Mouse (Mus musculus) hindbrain, embryonic 14.5 days (tissue): ENCODE measurements around the gene Dram1. TPM values are rescaled to one million over a fixed set of nuclear protein-coding genes. Genes with fewer than 3 reads are reported as not detected.

ENCODE experiments used
- ATAC-seq: fragments of 200-750 bp; cut with Nextera tagmentation; 2 replicates; pipeline ENCODE4 v1.8.0; 2017; ENCODE audit warnings: moderate number of reproducible peaks, mild to moderate bottlenecking, moderate TSS enrichment, moderate library complexity; ENCODE audit not compliant: low FRiP score
- DNase-seq: peaks from one replicate; pipeline ENCODE4 v3.0.0-alpha.2; 2015; ENCODE audit warnings: low spot score
- H3K27ac ChIP-seq: fragments of 300-500 bp; sonication (generic); 2 replicates; pipeline ENCODE4 v1.5.1; 2014; ENCODE audit warnings: mild to moderate bottlenecking, moderate library complexity
- H3K27me3 ChIP-seq: fragments of 300-500 bp; sonication (generic); 2 replicates; pipeline ENCODE4 v1.6.1; 2014; ENCODE audit warnings: mild to moderate bottlenecking, low read length, mixed read lengths; ENCODE audit not compliant: control insufficient read depth, insufficient read depth
- H3K36me3 ChIP-seq: fragments of 300-500 bp; sonication (generic); replicated peaks from 2 replicates; pipeline ENCODE4 v1.6.1; 2014; ENCODE audit not compliant: control insufficient read depth, insufficient read depth
- H3K4me1 ChIP-seq: fragments of 300-500 bp; sonication (generic); replicated peaks from 2 replicates; pipeline ENCODE4 v1.6.1; 2014; ENCODE audit warnings: antibody characterized with exemption, low read length, mixed read lengths; ENCODE audit not compliant: control insufficient read depth, insufficient read depth
- H3K4me2 ChIP-seq: fragments of 300-500 bp; sonication (generic); replicated peaks from 2 replicates; pipeline ENCODE4 v1.6.1; 2014; ENCODE audit warnings: mild to moderate bottlenecking, moderate library complexity
- H3K4me3 ChIP-seq: fragments of 300-500 bp; sonication (generic); replicated peaks from 2 replicates; pipeline ENCODE4 v1.5.1; 2014; ENCODE audit warnings: mild to moderate bottlenecking, low read length
- H3K9ac ChIP-seq: fragments of 300-500 bp; sonication (generic); 2 replicates; pipeline ENCODE4 v1.6.1; 2014
- H3K9me3 ChIP-seq: fragments of 300-500 bp; sonication (generic); 2 replicates; pipeline ENCODE4 v1.6.1; 2016; ENCODE audit warnings: low read length; ENCODE audit not compliant: control insufficient read depth
- WGBS: fragments of 180-500 bp; shearing (Covaris S2); extraction: QIAGEN DNeasy Blood & Tissue Kit; methylation state at CpG from one replicate; pipeline ENCODE4 v1.1.7; 2014; 5-methylcytosine and 5-hydroxymethylcytosine counted together
- polyA plus RNA-seq: library from polyadenylated mRNA; unstranded; fragments of >200 nt; fragmentation: Nextera tagmentation; extraction: Ambion mirVana; gene quantifications from 2 replicates; pipeline ENCODE4 v1.2.1, GENCODE M21; 2014

The Dram1 gene
- polyA plus RNA-seq, 1 experiment from 2014 or later, result 0.82 TPM

- Histone ChIP-seq H3K36me3 (no peaks in the 10 kb centered on the region), H3K4me3 (no peak overlapping the region)
- 80% methylated on average over 12 of the region's 12 CpGs for WGBS
These were observed 32.2 kb downstream of the Dram1 start for GRCm38 (mm10) chr10:88346454-88347245.

GRCm38 (mm10) chr10:88345899-88346401 lies 32.9 kb downstream of the Dram1 start:
- Histone ChIP-seq H3K4me3 (no peak overlapping the region), H3K9me3 (no peaks in the 10 kb centered on the region), H3K27ac (no peak overlapping the region), H3K9ac (no peak overlapping the region), H3K4me2 (no peak overlapping the region), H3K27me3 (no peaks in the 10 kb centered on the region), H3K36me3 (no peaks in the 10 kb centered on the region), H3K4me1 (no peaks in the 10 kb centered on the region)
- DNase-seq, result no peak
- WGBS, result 68% methylated on average over 11 of the region's 11 CpGs
- ATAC-seq, result no peak

More at GRCm38 (mm10) chr10:88346454-88347245, 32.2 kb downstream of the Dram1 start:
- no peak for DNase-seq
- Histone ChIP-seq H3K9me3 (no peaks in the 10 kb centered on the region), H3K27ac (no peak overlapping the region), H3K4me1 (no peaks in the 10 kb centered on the region), H3K4me2 (no peak overlapping the region), H3K9ac (no peak overlapping the region), H3K27me3 (no peaks in the 10 kb centered on the region)
- ATAC-seq, result no peak

- Histone ChIP-seq H3K9ac (no peak overlapping the region), H3K4me1 (no peaks in the 10 kb centered on the region), H3K36me3 (no peaks in the 10 kb centered on the region), H3K4me2 (no peak overlapping the region), H3K27me3 (no peaks in the 10 kb centered on the region), H3K27ac (no peak overlapping the region), H3K9me3 (no peaks in the 10 kb centered on the region), H3K4me3 (no peak overlapping the region)
- ATAC-seq (no peak), DNase-seq (no peak)
- 89% methylated on average over 6 of the region's 6 CpGs for WGBS
These were observed 37.5 kb downstream of the Dram1 start for GRCm38 (mm10) chr10:88341368-88341767.

- DNase-seq (no peak), ATAC-seq (no peak)
- Histone ChIP-seq H3K27me3 (no peaks in the 10 kb centered on the region), H3K9ac (no peak overlapping the region), H3K9me3 (no peaks in the 10 kb centered on the region), H3K4me2 (no peak overlapping the region), H3K36me3 (no peaks in the 10 kb centered on the region), H3K4me3 (no peak overlapping the region), H3K4me1 (no peaks in the 10 kb centered on the region), H3K27ac (no peak overlapping the region)
- 92% methylated on average over 9 of the region's 9 CpGs for WGBS
These were observed 38.2 kb downstream of the Dram1 start for GRCm38 (mm10) chr10:88340660-88341059.

GRCm38 (mm10) chr10:88330695-88331094 lies 48.2 kb downstream of the Dram1 start:
- WGBS, result 28% methylated on average over 5 of the region's 5 CpGs
- no peak for ATAC-seq
- Histone ChIP-seq H3K4me1 (no peaks in the 10 kb centered on the region), H3K9ac (no peak overlapping the region), H3K4me2 (no peak overlapping the region), H3K27ac (no peak overlapping the region), H3K9me3 (no peaks in the 10 kb centered on the region), H3K27me3 (no peaks in the 10 kb centered on the region), H3K36me3 (no peaks in the 10 kb centered on the region), H3K4me3 (no peak overlapping the region)
- peak; percentile 62 for DNase-seq

GRCm38 (mm10) chr10:88328056-88328450 lies 50.8 kb downstream of the Dram1 start:
- no peak overlapping the region for H3K27ac ChIP-seq
- H3K27me3 ChIP-seq, result no peaks in the 10 kb centered on the region
- no peaks in the 10 kb centered on the region for H3K4me1 ChIP-seq
- DNase-seq (no peak), ATAC-seq (no peak)
- 69% methylated on average over 4 of the region's 4 CpGs for WGBS
- H3K4me2 ChIP-seq, result no peak overlapping the region
- no peaks in the 10 kb centered on the region for H3K36me3 ChIP-seq
- no peak overlapping the region for H3K4me3 ChIP-seq
- no peak overlapping the region for H3K9ac ChIP-seq
- H3K9me3 ChIP-seq, result no peaks in the 10 kb centered on the region

GRCm38 (mm10) chr10:88327160-88328055 lies 51.5 kb downstream of the Dram1 start:
- Histone ChIP-seq H3K9ac (peak overlapping the region; percentile 14; the same call in 1 of the 2 replicates), H3K36me3 (no peaks in the 10 kb centered on the region), H3K4me1 (no peaks in the 10 kb centered on the region), H3K4me2 (peak overlapping the region; percentile 27), H3K27ac (no peak overlapping the region), H3K27me3 (no peaks in the 10 kb centered on the region), H3K9me3 (no peaks in the 10 kb centered on the region), H3K4me3 (no peak overlapping the region)
- ATAC-seq (peak; percentile 86), DNase-seq (peak; percentile 91)
- 48% methylated on average over 11 of the region's 11 CpGs for WGBS

GRCm38 (mm10) chr10:88321739-88322138 lies 57.1 kb downstream of the Dram1 start:
- 86% methylated on average over 5 of the region's 5 CpGs for WGBS
- no peaks in the 10 kb centered on the region for H3K36me3 ChIP-seq

GRCm38 (mm10) chr10:88320714-88321416 lies 58.0 kb downstream of the Dram1 start:
- no peak overlapping the region for H3K4me2 ChIP-seq
- WGBS, result 75% methylated on average over 12 of the region's 12 CpGs
- H3K9ac ChIP-seq, result no peak overlapping the region
- H3K36me3 ChIP-seq, result no peaks in the 10 kb centered on the region
- no peak for ATAC-seq
- no peak for DNase-seq
- no peaks in the 10 kb centered on the region for H3K27me3 ChIP-seq
- no peak overlapping the region for H3K4me3 ChIP-seq
- no peaks in the 10 kb centered on the region for H3K4me1 ChIP-seq
- H3K9me3 ChIP-seq, result no peaks in the 10 kb centered on the region
- H3K27ac ChIP-seq, result no peak overlapping the region

More at GRCm38 (mm10) chr10:88321739-88322138, 57.1 kb downstream of the Dram1 start:
- DNase-seq (no peak), ATAC-seq (no peak)
- Histone ChIP-seq H3K27me3 (no peaks in the 10 kb centered on the region), H3K9ac (no peak overlapping the region), H3K4me2 (no peak overlapping the region), H3K4me1 (no peaks in the 10 kb centered on the region), H3K27ac (no peak overlapping the region), H3K9me3 (no peaks in the 10 kb centered on the region), H3K4me3 (no peak overlapping the region)
